Mouse (Mus musculus) spleen, adult 2 months (tissue): ENCODE measurements around the gene Zfp566.

ENCODE experiments used
- CTCF ChIP-seq: fragments of 200-500 bp; IDR thresholded peaks from 2 replicates; pipeline ENCODE4 v1.5.1; 2011; ENCODE audit warnings: mild to moderate bottlenecking, inconsistent platforms; ENCODE audit not compliant: insufficient read depth, insufficient read length, insufficient replicate concordance; ENCODE audit errors: extremely low read depth
- POLR2A ChIP-seq: fragments of 200-500 bp; IDR thresholded peaks from 2 replicates; pipeline ENCODE4 v1.6.1; 2011; ENCODE audit warnings: low read depth, low read length, inconsistent platforms

DNA sequence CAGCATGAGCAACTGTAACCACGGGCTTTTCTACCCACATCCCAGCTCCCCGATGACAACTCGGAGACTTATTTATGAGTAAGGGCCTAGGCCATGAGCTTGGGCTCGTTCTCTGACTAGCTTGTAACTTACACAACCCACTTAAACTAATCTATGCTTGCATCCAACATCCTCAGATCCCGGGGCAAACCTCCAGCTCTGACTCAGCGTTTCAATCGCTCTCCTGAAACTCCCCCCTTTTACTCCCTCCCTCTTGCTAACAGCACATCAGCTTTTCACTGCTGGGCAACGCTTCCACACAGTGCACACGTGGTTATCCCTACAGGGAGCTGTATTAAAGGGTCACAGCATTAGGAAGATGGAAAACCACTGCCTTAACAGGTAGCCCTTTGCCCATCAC, 3.8 kb downstream of the Zfp566 start:
- TF ChIP-seq CTCF (no peak), POLR2A (no peak)
